Comparison of ENCODE assay signal across 9 mouse cellular contexts in the genomic region with DNA sequence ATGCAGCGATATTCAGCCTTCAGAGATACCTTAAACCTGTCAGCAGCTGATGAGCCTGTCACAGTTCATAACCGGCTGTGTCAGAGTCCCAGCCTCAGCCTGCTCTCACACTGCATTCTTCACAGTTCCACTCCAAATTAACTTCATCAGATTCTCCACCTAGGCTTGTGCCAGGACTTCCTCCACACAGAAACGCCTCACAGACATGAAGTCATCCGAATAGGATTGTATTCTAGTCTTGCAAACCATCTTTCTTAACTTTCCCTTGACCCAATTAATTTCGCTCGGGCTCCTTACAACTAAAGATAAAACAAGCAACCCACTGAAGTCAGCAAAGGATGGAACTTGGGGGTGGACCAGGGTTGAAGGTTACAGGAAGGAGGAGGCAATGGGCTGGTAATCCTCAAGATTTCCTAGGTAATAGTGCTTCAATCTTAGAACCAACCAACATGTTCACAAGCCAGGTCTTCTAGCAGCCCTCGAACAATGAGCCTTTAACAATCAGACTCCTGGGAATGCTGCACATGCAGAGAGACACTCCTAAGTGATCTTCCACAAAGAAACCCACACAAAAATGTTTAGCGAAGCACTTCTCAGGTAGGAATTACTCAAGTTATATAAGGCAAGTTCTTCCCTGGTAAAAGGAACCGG. TPM values are rescaled to one million over a fixed set of nuclear protein-coding genes. Genes with fewer than 3 reads are reported as not detected.
DNase-seq lines count a peak whose midpoint lies in the region; ATAC-seq lines count a peak whose summit lies in the region.
"Had no signal": no experiment of that assay in that cellular context is flagged by ENCODE, and none has a peak within 500 bp of the region (broad histone marks: within the 10 kb centered on the region; RNA-seq: fewer than 3 reads in every experiment).

No protein-coding gene starts in this region.

- H3K9ac ChIP-seq in heart, embryonic 13.5 days, result peak overlapping the region; percentile 69
- no peak overlapping the region for H3K9ac ChIP-seq in embryonic facial prominence, embryonic 11.5 days (replicated peaks; ENCODE audit: low read length)
- H3K9ac ChIP-seq in intestine, embryonic 15.5 days, result no peak overlapping the region

- H3K27me3 ChIP-seq in heart, embryonic 13.5 days (replicated peaks), result peaks cover 43% of the 10 kb centered on the region
- H3K27me3 ChIP-seq in embryonic facial prominence, embryonic 11.5 days (ENCODE audit: control insufficient read depth, insufficient read depth, low read length), result peaks cover 6% of the 10 kb centered on the region; the same call in 1 of the 2 replicates
- peaks cover 7% of the 10 kb centered on the region; the same call in 1 of the 2 replicates for H3K27me3 ChIP-seq in intestine, embryonic 15.5 days (replicated peaks)

- H3K4me2 ChIP-seq in heart, embryonic 13.5 days, result peak overlapping the region; percentile 81
- H3K4me2 ChIP-seq in embryonic facial prominence, embryonic 11.5 days (ENCODE audit: low read depth, low read length), result peak overlapping the region; percentile 91
- peak overlapping the region; percentile 90 for H3K4me2 ChIP-seq in intestine, embryonic 15.5 days (replicated peaks)

- 25% methylated on average over 9 of the region's 9 CpGs for WGBS in heart, embryonic 13.5 days
- 31% methylated on average over 9 of the region's 9 CpGs for WGBS in embryonic facial prominence, embryonic 11.5 days
- WGBS in intestine, embryonic 15.5 days, result 28% methylated on average over 9 of the region's 9 CpGs

- intact Hi-C loops in heart, postnatal 10 days (cut with DNase I), result loop anchor here (10.0 kb wide), 1 partner anchor 556 kb away; no protein-coding TSS in a partner anchor

- H3K9me3 ChIP-seq in heart, embryonic 13.5 days, result no peaks in the 10 kb centered on the region
- H3K9me3 ChIP-seq in embryonic facial prominence, embryonic 11.5 days (replicated peaks; ENCODE audit: control insufficient read depth, low read length), result no peaks in the 10 kb centered on the region
- H3K9me3 ChIP-seq in intestine, embryonic 15.5 days, result no peaks in the 10 kb centered on the region

- no peak for ATAC-seq in heart, embryonic 13.5 days (ENCODE audit: extremely low read depth, insufficient number of reproducible peaks, low FRiP score, low TSS enrichment)
- 0 out of 2 replicates have a peak, but pooled peaks have one; percentile 20 for ATAC-seq in embryonic facial prominence, embryonic 11.5 days (replicated peaks; ENCODE audit: insufficient number of reproducible peaks, low FRiP score, low TSS enrichment, low read depth)
- ATAC-seq in intestine, embryonic 15.5 days, result peak; percentile 20; the same call in 1 of the 2 replicates

- H3K4me1 ChIP-seq in heart, embryonic 13.5 days, result peaks cover 4% of the 10 kb centered on the region; the same call in 1 of the 2 replicates
- no peaks in the 10 kb centered on the region for H3K4me1 ChIP-seq in embryonic facial prominence, embryonic 11.5 days (ENCODE audit: control insufficient read depth, insufficient read depth, low read length)
- H3K4me1 ChIP-seq in intestine, embryonic 15.5 days (replicated peaks), result no peaks in the 10 kb centered on the region

- no peaks in the 10 kb centered on the region for H3K36me3 ChIP-seq in heart, embryonic 13.5 days
- no peaks in the 10 kb centered on the region for H3K36me3 ChIP-seq in embryonic facial prominence, embryonic 11.5 days (replicated peaks; ENCODE audit: control insufficient read depth, insufficient read depth, low read depth, low read length)
- H3K36me3 ChIP-seq in intestine, embryonic 15.5 days, result no peaks in the 10 kb centered on the region
- H3K36me3 ChIP-seq: G1E had no signal

- H3K27ac ChIP-seq in heart, embryonic 13.5 days (replicated peaks), result no peak overlapping the region
- H3K27ac ChIP-seq in embryonic facial prominence, embryonic 11.5 days (replicated peaks; ENCODE audit: low read depth, low read length), result no peak overlapping the region
- no peak overlapping the region for H3K27ac ChIP-seq in intestine, embryonic 15.5 days

- DNase-seq in heart, postnatal 10 days, result no peak
- peak; percentile 6 for DNase-seq in embryonic facial prominence, embryonic 11.5 days (ENCODE audit: low spot score)
- peak; percentile 20 for DNase-seq in neural tube, embryonic 10.5 days (ENCODE audit: extremely low spot score, low spot score)
- DNase-seq in thymus, postnatal 36 days, result no peak
- DNase-seq in gastrocnemius, adult 18-20 months (ENCODE audit: low spot score), result no peak
- DNase-seq in adipocyte (ENCODE audit: low spot score), result no peak

- H3K4me3 ChIP-seq in heart, embryonic 13.5 days, result peak overlapping the region; percentile 70
- peak overlapping the region; percentile 59 for H3K4me3 ChIP-seq in embryonic facial prominence, embryonic 11.5 days (ENCODE audit: low read depth, low read length)
- peak overlapping the region; percentile 55 for H3K4me3 ChIP-seq in intestine, embryonic 15.5 days (replicated peaks)

RNA-seq across cellular contexts. Expression of gene Ptprd, which starts 0.8 kb away (rescaled TPM):
- polyA plus RNA-seq in heart, embryonic 13.5 days (2015; fragmentation: Nextera tagmentation; extraction: Ambion mirVana), result 10.4 and 13.2 TPM in 2 replicates
- 10 to 100 TPM; 20.3 to 21.1 TPM for total RNA-seq in heart, postnatal 10 days (2021)
- 19.9 and 20.5 TPM in 2 replicates for polyA plus RNA-seq in embryonic facial prominence, embryonic 11.5 days (2014; fragmentation: Nextera tagmentation; extraction: Ambion mirVana)
- 12.9 and 14.0 TPM in 2 replicates for polyA plus RNA-seq in intestine, embryonic 15.5 days (2015; fragmentation: Nextera tagmentation; extraction: Ambion mirVana)
- 1 to 10 TPM; 3.0 to 4.7 TPM for total RNA-seq in gastrocnemius, adult 18-20 months (2021)
- polyA plus RNA-seq: G1E had no signal

Comparison
In these comparisons a context has a peak if more than half of its experiments do, and no peak if none do; other contexts are left out.
1. DNase-seq: peak in embryonic facial prominence, embryonic 11.5 days (single experiment) and neural tube, embryonic 10.5 days (single experiment); none in heart, postnatal 10 days (0 of 2), thymus, postnatal 36 days (0 of 2), gastrocnemius, adult 18-20 months (single experiment) and adipocyte (single experiment).
2. Peak in every context shown above with its lines, with median percentiles within 50 percentile points of each other: H3K4me2 ChIP-seq and H3K4me3 ChIP-seq.